Mouse (Mus musculus) stomach, postnatal 0 days (tissue): ENCODE data around the gene Ano8. TPM values are rescaled to one million over a fixed set of nuclear protein-coding genes. Genes with fewer than 3 reads are reported as not detected.

Experiments
- ATAC-seq: fragments of 200-750 bp; cut with Nextera tagmentation; 2 replicates; pipeline ENCODE4 v1.8.0; 2017; ENCODE audit not compliant: low FRiP score, low TSS enrichment
- DNase-seq: peaks from one replicate; pipeline ENCODE4 v3.0.0-alpha.2; 2016; ENCODE audit warnings: low spot score
- H3K27ac ChIP-seq: fragments of 300-500 bp; sonication (generic); replicated peaks from 2 replicates; pipeline ENCODE4 v1.5.1; 2014; ENCODE audit warnings: mild to moderate bottlenecking, control low read depth
- H3K27me3 ChIP-seq: fragments of 300-500 bp; sonication (generic); 2 replicates; pipeline ENCODE4 v1.6.1; 2014; ENCODE audit warnings: low read length; ENCODE audit not compliant: control insufficient read depth, insufficient read depth
- H3K36me3 ChIP-seq: fragments of 300-500 bp; sonication (generic); 2 replicates; pipeline ENCODE4 v1.6.1; 2014; ENCODE audit warnings: low read length, mixed read lengths; ENCODE audit not compliant: control insufficient read depth, insufficient read depth
- H3K4me1 ChIP-seq: fragments of 300-500 bp; sonication (generic); replicated peaks from 2 replicates; pipeline ENCODE4 v1.6.1; 2014; ENCODE audit warnings: antibody characterized with exemption; ENCODE audit not compliant: control insufficient read depth, insufficient read depth
- H3K4me2 ChIP-seq: fragments of 300-500 bp; sonication (generic); replicated peaks from 2 replicates; pipeline ENCODE4 v1.6.1; 2014; ENCODE audit warnings: low read depth, mild to moderate bottlenecking, control low read depth, moderate library complexity
- H3K4me3 ChIP-seq: fragments of 300-500 bp; sonication (generic); 2 replicates; pipeline ENCODE4 v1.5.1; 2014; ENCODE audit warnings: low read depth, low read length, control low read depth
- H3K9ac ChIP-seq: fragments of 300-500 bp; sonication (generic); 2 replicates; pipeline ENCODE4 v1.6.1; 2014; ENCODE audit warnings: mild to moderate bottlenecking, low read length, control low read depth, mixed read lengths
- H3K9me3 ChIP-seq: fragments of 300-500 bp; sonication (generic); 2 replicates; pipeline ENCODE4 v1.6.1; 2016; ENCODE audit warnings: low read length; ENCODE audit not compliant: control insufficient read depth
- CTCF ChIP-seq: IDR thresholded peaks from 2 replicates; pipeline ENCODE4 v1.5.1; 2016; ENCODE audit warnings: antibody characterized with exemption, low read depth, mild to moderate bottlenecking, moderate library complexity
- EP300 ChIP-seq: optimal IDR thresholded peaks from 2 replicates; pipeline ENCODE3; 2016; ENCODE audit warnings: antibody characterized with exemption
- WGBS: fragments of 180-500 bp; shearing (Covaris S2); extraction: QIAGEN DNeasy Blood & Tissue Kit; methylation state at CpG from one replicate; pipeline ENCODE4 v1.1.7; 2014; 5-methylcytosine and 5-hydroxymethylcytosine counted together
- polyA plus RNA-seq: library from polyadenylated mRNA; unstranded; fragments of >200 nt; fragmentation: Nextera tagmentation; extraction: Ambion mirVana; gene quantifications from 2 replicates; pipeline ENCODE4 v1.2.1, GENCODE M21; 2015

The Ano8 gene
- polyA plus RNA-seq, 1 experiment from 2014 or later: 0.68 TPM

- Histone ChIP-seq H3K4me3 (no peak overlapping the region), H3K4me2 (no peak overlapping the region), H3K9me3 (no peaks in the 10 kb centered on the region), H3K4me1 (0 out of 2 replicates have a peak, but pooled peaks cover 2% of the 10 kb centered on the region), H3K9ac (no peak overlapping the region), H3K27ac (no peak overlapping the region), H3K27me3 (0 out of 2 replicates have a peak, but pooled peaks cover 5% of the 10 kb centered on the region), H3K36me3 (no peaks in the 10 kb centered on the region)
- WGBS: 92% methylated on average over 4 of the region's 4 CpGs
- ATAC-seq (no peak), DNase-seq (no peak)
- no peak for TF ChIP-seq EP300
- TF ChIP-seq CTCF: no peak
Measured at GRCm38 (mm10) chr8:71505326-71505725, 19.6 kb upstream of the Ano8 start.

- 0 out of 2 replicates have a peak, but pooled peaks cover 5% of the 10 kb centered on the region for H3K27me3 ChIP-seq
- no peak overlapping the region for H3K27ac ChIP-seq
- no peaks in the 10 kb centered on the region for H3K9me3 ChIP-seq
- no peak overlapping the region for H3K4me3 ChIP-seq
- no peak overlapping the region for H3K4me2 ChIP-seq
- H3K9ac ChIP-seq: no peak overlapping the region
- WGBS: 78% methylated on average over 4 of the region's 4 CpGs
- DNase-seq: no peak
- no peaks in the 10 kb centered on the region for H3K36me3 ChIP-seq
- no peak for ATAC-seq
- H3K4me1 ChIP-seq: 0 out of 2 replicates have a peak, but pooled peaks cover 2% of the 10 kb centered on the region
- no peak for TF ChIP-seq EP300
- no peak for TF ChIP-seq CTCF
Measured at GRCm38 (mm10) chr8:71504349-71504748, 18.6 kb upstream of the Ano8 start.

GRCm38 (mm10) chr8:71498816-71499690 is 13.3 kb upstream of the Ano8 start:
- TF ChIP-seq EP300 (no peak), CTCF (no peak)
- no peak overlapping the region for H3K9ac ChIP-seq
- ATAC-seq (no peak), DNase-seq (no peak)
- peak overlapping the region; percentile 8; the same call in 1 of the 2 replicates for H3K4me2 ChIP-seq
- no peaks in the 10 kb centered on the region for H3K36me3 ChIP-seq
- WGBS: 31% methylated on average over 15 of the region's 16 CpGs
- no peak overlapping the region for H3K4me3 ChIP-seq
- H3K9me3 ChIP-seq: no peaks in the 10 kb centered on the region
- H3K27me3 ChIP-seq: no peaks in the 10 kb centered on the region
- H3K4me1 ChIP-seq: no peaks in the 10 kb centered on the region; the same call in 1 of the 2 replicates
- 0 out of 2 replicates have a peak overlapping the region, but pooled peaks have one; percentile 41 for H3K27ac ChIP-seq

- H3K4me3 ChIP-seq: no peak overlapping the region
- 22% methylated on average over 14 of the region's 15 CpGs for WGBS
- ATAC-seq: no peak
- H3K4me2 ChIP-seq: no peak overlapping the region
- no peaks in the 10 kb centered on the region for H3K27me3 ChIP-seq
- TF ChIP-seq EP300 (no peak), CTCF (no peak)
- no peaks in the 10 kb centered on the region for H3K9me3 ChIP-seq
- no peaks in the 10 kb centered on the region; the same call in 1 of the 2 replicates for H3K4me1 ChIP-seq
- peak overlapping the region; percentile 35; the same call in 1 of the 2 replicates for H3K9ac ChIP-seq
- DNase-seq: no peak
- H3K27ac ChIP-seq: peak overlapping the region; percentile 65; the same call in 1 of the 2 replicates
- no peaks in the 10 kb centered on the region for H3K36me3 ChIP-seq
Measured at GRCm38 (mm10) chr8:71497881-71498501, 12.2 kb upstream of the Ano8 start.

GRCm38 (mm10) chr8:71497077-71497645 is 11.4 kb upstream of the Ano8 start:
- ATAC-seq (no peak), DNase-seq (no peak)
- TF ChIP-seq EP300: no peak
- no peak for TF ChIP-seq CTCF
- H3K4me3 ChIP-seq: no peak overlapping the region
- peaks cover 4% of the 10 kb centered on the region; the same call in 1 of the 2 replicates for H3K36me3 ChIP-seq
- H3K9me3 ChIP-seq: no peaks in the 10 kb centered on the region
- H3K4me1 ChIP-seq: no peaks in the 10 kb centered on the region; the same call in 1 of the 2 replicates
- H3K27me3 ChIP-seq: no peaks in the 10 kb centered on the region
- no peak overlapping the region for H3K4me2 ChIP-seq
- peak overlapping the region; percentile 61 for H3K27ac ChIP-seq
- no peak overlapping the region for H3K9ac ChIP-seq
- WGBS: 78% methylated on average over 1 of the region's 1 CpGs
